Mouse (Mus musculus) G1E (cell line): Measurements from ENCODE around the gene Scarb1.

Source experiments
- CTCF ChIP-seq: IDR thresholded peaks from 2 replicates; pipeline ENCODE4 v1.5.1; 2012; ENCODE audit warnings: low read depth, low read length, inconsistent platforms, mixed read lengths
- TAL1 ChIP-seq: conservative IDR thresholded peaks from 2 replicates; pipeline ENCODE4 v1.6.1; 2012; ENCODE audit warnings: low read depth, low read length, inconsistent platforms, mixed read lengths

DNA sequence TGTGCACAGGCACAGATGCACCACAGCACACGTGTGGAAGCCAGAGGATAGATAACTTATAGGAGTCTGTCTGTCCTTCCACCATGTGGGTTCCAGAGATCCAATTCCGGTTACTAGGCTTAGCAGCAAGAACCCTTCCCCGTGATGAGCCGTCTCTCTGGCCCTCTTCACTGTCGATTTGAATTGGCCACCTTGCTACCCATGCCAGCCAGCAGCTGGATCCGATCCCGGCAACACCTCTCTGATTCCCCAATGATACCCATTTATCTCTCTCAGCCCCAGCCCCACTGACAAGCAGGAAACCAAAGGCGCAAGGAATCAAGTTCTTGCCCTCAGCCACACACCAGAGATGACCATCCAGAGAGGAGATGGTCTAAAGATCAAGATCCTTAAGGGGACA lies 22.9 kb downstream of the Scarb1 start:
- no peak for TF ChIP-seq CTCF
- TF ChIP-seq TAL1: no peak
